Mouse (Mus musculus) small intestine, adult 2 months (tissue): ENCODE data around the gene Dedd2.

Source experiments
- CTCF ChIP-seq: fragments of 200-500 bp; IDR thresholded peaks from 2 replicates; pipeline ENCODE4 v1.5.1; 2012; ENCODE audit warnings: low read depth, mild to moderate bottlenecking, control low read depth, inconsistent platforms, low read length, moderate library complexity, mixed read lengths; ENCODE audit not compliant: insufficient replicate concordance, insufficient read length; ENCODE audit errors: extremely low read depth
- POLR2A ChIP-seq: fragments of 200-500 bp; IDR thresholded peaks from 2 replicates; pipeline ENCODE4 v1.6.1; 2012; ENCODE audit warnings: low read depth, mild to moderate bottlenecking, control low read depth, inconsistent platforms, low read length, moderate library complexity

DNA sequence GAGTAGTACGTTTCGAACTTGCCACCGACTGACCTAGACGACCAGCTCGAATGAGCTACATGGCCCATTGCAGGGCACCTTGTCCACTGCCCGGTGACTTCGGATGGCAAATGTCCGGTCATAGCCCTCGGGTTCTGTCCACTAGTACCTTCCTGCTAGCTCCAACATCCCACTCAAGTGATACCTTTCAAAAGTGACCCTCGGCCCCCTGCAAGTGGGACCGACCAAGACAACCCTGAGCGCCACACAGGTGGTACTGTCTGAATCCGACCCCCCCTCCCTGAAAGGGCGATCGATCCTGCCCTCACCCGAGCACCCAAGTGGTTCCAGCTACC lies 1.0 kb downstream of the Dedd2 start:
- TF ChIP-seq POLR2A: no peak
- peak; percentile 10; the same call in 1 of the 2 replicates for TF ChIP-seq CTCF
